Mouse (Mus musculus) v-Abl transformed pro-B cells (cell line): Measurements from ENCODE around the gene Nxf1.

Experiments used
- in situ Hi-C, 2 experiments: fragments of 400-800 bp; cut with MboI; formaldehyde crosslinking; loops; one replicate each; pipeline ENCODE4 v1.15.1; 2025; ENCODE audit not compliant: unreplicated experiment in 2 of 2

The Nxf1 gene

GRCm38 (mm10) chr19:8802130-8802821, 45.4 kb downstream of the Nxf1 start, which contains the start of gene Zbtb3:
Gene Zbtb3, plus strand, starts transcription at chr19:8802555.
- in situ Hi-C loops: no loop called here

- in situ Hi-C loops: no loop called here
These were observed 46.4 kb downstream of the Nxf1 start for GRCm38 (mm10) chr19:8803204-8803780.

- in situ Hi-C loops: no loop called here
These were observed 47.2 kb downstream of the Nxf1 start for GRCm38 (mm10) chr19:8803879-8804660.

GRCm38 (mm10) chr19:8806810-8807209, 49.9 kb downstream of the Nxf1 start:
- in situ Hi-C loops: no loop called here

GRCm38 (mm10) chr19:8815812-8816211, 58.9 kb downstream of the Nxf1 start:
- in situ Hi-C loops: loop anchor here in 1 of 2 experiments (5.0 kb wide), 2 partner anchors 44 to 74 kb away; partner anchors contain the start of genes 1700092M07Rik, Stx5a, Tmem179b and Tmem223

- in situ Hi-C loops: loop anchor here in 1 of 2 experiments (5.0 kb wide), 2 partner anchors 45 to 75 kb away; partner anchors contain the start of genes 1700092M07Rik, Stx5a, Tmem179b and Tmem223
These were observed 60.1 kb downstream of the Nxf1 start for GRCm38 (mm10) chr19:8817001-8817400.

GRCm38 (mm10) chr19:8818301-8818798, 61.5 kb downstream of the Nxf1 start:
- in situ Hi-C loops: loop anchor here in 1 of 2 experiments (5.0 kb wide), 2 partner anchors 46 to 76 kb away; partner anchors contain the start of genes 1700092M07Rik, Stx5a, Tmem179b and Tmem223

GRCm38 (mm10) chr19:8818801-8819595, 62.1 kb downstream of the Nxf1 start, which contains the start of gene Ttc9c:
Gene Ttc9c, minus strand, starts transcription at chr19:8819333.
- in situ Hi-C loops: loop anchor here in 1 of 2 experiments (5.0 kb wide), 2 partner anchors 47 to 77 kb away; partner anchors contain the start of genes 1700092M07Rik, Stx5a, Tmem179b and Tmem223

- in situ Hi-C loops: loop anchor here in 1 of 2 experiments (5.0 to 10.0 kb wide), 3 partner anchors 48 to 105 kb away; partner anchors contain the start of genes 1700092M07Rik, Stx5a, Tmem179b and Tmem223
These were observed 62.9 kb downstream of the Nxf1 start, which contains the start of gene Hnrnpul2 for GRCm38 (mm10) chr19:8819596-8820423. Gene Hnrnpul2, plus strand, starts transcription at chr19:8820010.
